Mouse (Mus musculus): ENCODE measurements around the gene Acvrl1. TPM values are rescaled to one million over a fixed set of nuclear protein-coding genes. Genes with fewer than 3 reads are reported as not detected.
"Not testable (repeated sequence)": the region's sequence is repeated elsewhere in the genome, so short reads cannot be mapped to it uniquely, and the experiment has no call there.

Gene Acvrl1
- polyA plus RNA-seq, 1 experiment from 2014 or later = 6.7 TPM

- H3K4me1 ChIP-seq; H3K4me3 ChIP-seq; H3K9ac ChIP-seq (replicated peaks); H3K4me2 ChIP-seq (replicated peaks); H3K36me3 ChIP-seq; H3K27ac ChIP-seq (replicated peaks); H3K27me3 ChIP-seq; H3K9me3 ChIP-seq; ATAC-seq (replicated peaks): not testable (repeated sequence)
- WGBS = 88% methylated on average over 2 of the region's 2 CpGs
Observed at GRCm38 (mm10) chr15:101113778-101114177, 14.5 kb upstream of the Acvrl1 start.

GRCm38 (mm10) chr15:101115511-101116110, 12.7 kb upstream of the Acvrl1 start, which contains the start of gene Ankrd33:
TSS of gene Ankrd33 (plus strand) at chr15:101115755.
- H3K4me3 ChIP-seq = no peak within 1 kb of the TSS
- no peak within 1 kb of the TSS for H3K4me2 ChIP-seq (replicated peaks)
- 86% methylated on average over 5 of the region's 5 CpGs for WGBS
- no peaks in the 10 kb centered on the region for H3K4me1 ChIP-seq
- no peaks in the 10 kb centered on the region for H3K36me3 ChIP-seq
- no peaks in the 10 kb centered on the region for H3K27me3 ChIP-seq
- H3K27ac ChIP-seq (replicated peaks) = no peak within 1 kb of the TSS
- no peak for ATAC-seq (replicated peaks)
- H3K9me3 ChIP-seq = no peaks in the 10 kb centered on the region
- no peak within 1 kb of the TSS for H3K9ac ChIP-seq (replicated peaks)

- WGBS = 70% methylated on average over 14 of the region's 14 CpGs
- Histone ChIP-seq H3K9ac (replicated peaks) (no peak overlapping the region), H3K4me3 (no peak overlapping the region), H3K27ac (replicated peaks) (no peak overlapping the region), H3K9me3 (no peaks in the 10 kb centered on the region), H3K4me1 (no peaks in the 10 kb centered on the region), H3K27me3 (no peaks in the 10 kb centered on the region), H3K36me3 (no peaks in the 10 kb centered on the region), H3K4me2 (replicated peaks) (no peak overlapping the region)
- ATAC-seq (replicated peaks) = no peak
Observed at GRCm38 (mm10) chr15:101118399-101119125, 9.8 kb upstream of the Acvrl1 start.

GRCm38 (mm10) chr15:101121411-101122289, 6.7 kb upstream of the Acvrl1 start:
- Histone ChIP-seq H3K36me3 (no peaks in the 10 kb centered on the region), H3K9ac (replicated peaks) (no peak overlapping the region), H3K27me3 (no peaks in the 10 kb centered on the region), H3K4me2 (replicated peaks) (no peak overlapping the region), H3K4me3 (no peak overlapping the region), H3K4me1 (no peaks in the 10 kb centered on the region), H3K27ac (replicated peaks) (no peak overlapping the region), H3K9me3 (no peaks in the 10 kb centered on the region)
- 70% methylated on average over 9 of the region's 9 CpGs for WGBS
- ATAC-seq (replicated peaks) = no peak

- H3K4me2 ChIP-seq (replicated peaks) = no peak overlapping the region
- no peak overlapping the region for H3K4me3 ChIP-seq
- H3K36me3 ChIP-seq = no peaks in the 10 kb centered on the region
- H3K4me1 ChIP-seq = no peaks in the 10 kb centered on the region
- no peak overlapping the region for H3K9ac ChIP-seq (replicated peaks)
- WGBS = 24% methylated on average over 2 of the region's 2 CpGs
- no peaks in the 10 kb centered on the region for H3K9me3 ChIP-seq
- ATAC-seq (replicated peaks) = no peak
- H3K27me3 ChIP-seq = 0 out of 2 replicates have a peak, but pooled peaks cover 3% of the 10 kb centered on the region
- H3K27ac ChIP-seq (replicated peaks) = no peak overlapping the region
Observed at GRCm38 (mm10) chr15:101122290-101122589, 6.1 kb upstream of the Acvrl1 start.

- WGBS = 61% methylated on average over 4 of the region's 4 CpGs
- Histone ChIP-seq H3K27me3 (peaks cover 11% of the 10 kb centered on the region), H3K36me3 (no peaks in the 10 kb centered on the region), H3K4me2 (replicated peaks) (no peak overlapping the region), H3K9ac (replicated peaks) (no peak overlapping the region), H3K4me1 (no peaks in the 10 kb centered on the region), H3K27ac (replicated peaks) (no peak overlapping the region), H3K4me3 (no peak overlapping the region), H3K9me3 (no peaks in the 10 kb centered on the region)
- no peak for ATAC-seq (replicated peaks)
Observed at GRCm38 (mm10) chr15:101123202-101123601, 5.1 kb upstream of the Acvrl1 start.

- WGBS = 92% methylated on average over 6 of the region's 6 CpGs
- peaks cover 31% of the 10 kb centered on the region for H3K27me3 ChIP-seq
- ATAC-seq (replicated peaks) = no peak
Observed at GRCm38 (mm10) chr15:101125561-101125960, 2.8 kb upstream of the Acvrl1 start.

GRCm38 (mm10) chr15:101126876-101127544, 1.3 kb upstream of the Acvrl1 start:
- WGBS = 77% methylated on average over 12 of the region's 12 CpGs
- H3K27ac ChIP-seq (replicated peaks) = no peak overlapping the region
- no peak overlapping the region for H3K9ac ChIP-seq (replicated peaks)
- no peaks in the 10 kb centered on the region for H3K36me3 ChIP-seq
- H3K27me3 ChIP-seq = peaks cover 31% of the 10 kb centered on the region
- no peak for ATAC-seq (replicated peaks)
- no peak overlapping the region for H3K4me2 ChIP-seq (replicated peaks)
- no peaks in the 10 kb centered on the region for H3K9me3 ChIP-seq
- H3K4me3 ChIP-seq = no peak overlapping the region
- peaks cover 8% of the 10 kb centered on the region for H3K4me1 ChIP-seq

More at GRCm38 (mm10) chr15:101125561-101125960, 2.8 kb upstream of the Acvrl1 start:
- Histone ChIP-seq H3K4me3 (no peak overlapping the region), H3K9ac (replicated peaks) (no peak overlapping the region), H3K9me3 (no peaks in the 10 kb centered on the region), H3K4me2 (replicated peaks) (no peak overlapping the region), H3K27ac (replicated peaks) (no peak overlapping the region), H3K36me3 (no peaks in the 10 kb centered on the region), H3K4me1 (peaks cover 5% of the 10 kb centered on the region)

- no peak overlapping the region for H3K9ac ChIP-seq (replicated peaks)
- 40% methylated on average over 5 of the region's 5 CpGs for WGBS
- H3K4me1 ChIP-seq = peaks cover 9% of the 10 kb centered on the region
- no peaks in the 10 kb centered on the region for H3K9me3 ChIP-seq
- no peak for ATAC-seq (replicated peaks)
- no peak overlapping the region for H3K27ac ChIP-seq (replicated peaks)
- H3K4me2 ChIP-seq (replicated peaks) = no peak overlapping the region
- H3K27me3 ChIP-seq = peaks cover 31% of the 10 kb centered on the region
- no peak overlapping the region for H3K4me3 ChIP-seq
- H3K36me3 ChIP-seq = no peaks in the 10 kb centered on the region
Observed at GRCm38 (mm10) chr15:101129412-101129811, 1.1 kb downstream of the Acvrl1 start.

GRCm38 (mm10) chr15:101131498-101131897, 3.2 kb downstream of the Acvrl1 start:
- Histone ChIP-seq H3K9ac (replicated peaks) (no peak overlapping the region), H3K9me3 (no peaks in the 10 kb centered on the region), H3K27me3 (peaks cover 31% of the 10 kb centered on the region), H3K36me3 (no peaks in the 10 kb centered on the region), H3K27ac (replicated peaks) (no peak overlapping the region), H3K4me2 (replicated peaks) (no peak overlapping the region), H3K4me1 (peaks cover 9% of the 10 kb centered on the region), H3K4me3 (no peak overlapping the region)
- ATAC-seq (replicated peaks) = no peak
- 55% methylated on average over 11 of the region's 11 CpGs for WGBS

- no peaks in the 10 kb centered on the region for H3K9me3 ChIP-seq
- H3K4me1 ChIP-seq = peaks cover 9% of the 10 kb centered on the region
- no peaks in the 10 kb centered on the region for H3K36me3 ChIP-seq
- 47% methylated on average over 6 of the region's 6 CpGs for WGBS
- H3K9ac ChIP-seq (replicated peaks) = no peak overlapping the region
- peaks cover 30% of the 10 kb centered on the region for H3K27me3 ChIP-seq
- H3K4me3 ChIP-seq = no peak overlapping the region
- no peak for ATAC-seq (replicated peaks)
- H3K4me2 ChIP-seq (replicated peaks) = no peak overlapping the region
- H3K27ac ChIP-seq (replicated peaks) = no peak overlapping the region
Observed at GRCm38 (mm10) chr15:101132041-101132440, 3.7 kb downstream of the Acvrl1 start.

- Histone ChIP-seq H3K36me3 (no peaks in the 10 kb centered on the region), H3K27ac (replicated peaks) (no peak overlapping the region), H3K4me3 (no peak overlapping the region), H3K4me1 (peaks cover 9% of the 10 kb centered on the region), H3K9ac (replicated peaks) (no peak overlapping the region), H3K9me3 (no peaks in the 10 kb centered on the region), H3K4me2 (replicated peaks) (no peak overlapping the region), H3K27me3 (peaks cover 24% of the 10 kb centered on the region)
- WGBS = 85% methylated on average over 6 of the region's 6 CpGs
- no peak for ATAC-seq (replicated peaks)
Observed at GRCm38 (mm10) chr15:101132761-101133160, 4.4 kb downstream of the Acvrl1 start.

Data from forebrain, embryonic 15.5 days (tissue).